Mouse (Mus musculus) naive thymus-derived CD4-positive, alpha-beta T cell, adult 2 months (primary cell): ENCODE measurements around the gene Tuba1c.
"Not testable (repeated sequence)": the region's sequence is repeated elsewhere in the genome, so short reads cannot be mapped to it uniquely, and the experiment has no call there.

ENCODE experiments used
- DNase-seq: peaks from one replicate; pipeline ENCODE4 v3.0.0-alpha.2; 2011; ENCODE audit warnings: low read depth

The Tuba1c gene

DNA sequence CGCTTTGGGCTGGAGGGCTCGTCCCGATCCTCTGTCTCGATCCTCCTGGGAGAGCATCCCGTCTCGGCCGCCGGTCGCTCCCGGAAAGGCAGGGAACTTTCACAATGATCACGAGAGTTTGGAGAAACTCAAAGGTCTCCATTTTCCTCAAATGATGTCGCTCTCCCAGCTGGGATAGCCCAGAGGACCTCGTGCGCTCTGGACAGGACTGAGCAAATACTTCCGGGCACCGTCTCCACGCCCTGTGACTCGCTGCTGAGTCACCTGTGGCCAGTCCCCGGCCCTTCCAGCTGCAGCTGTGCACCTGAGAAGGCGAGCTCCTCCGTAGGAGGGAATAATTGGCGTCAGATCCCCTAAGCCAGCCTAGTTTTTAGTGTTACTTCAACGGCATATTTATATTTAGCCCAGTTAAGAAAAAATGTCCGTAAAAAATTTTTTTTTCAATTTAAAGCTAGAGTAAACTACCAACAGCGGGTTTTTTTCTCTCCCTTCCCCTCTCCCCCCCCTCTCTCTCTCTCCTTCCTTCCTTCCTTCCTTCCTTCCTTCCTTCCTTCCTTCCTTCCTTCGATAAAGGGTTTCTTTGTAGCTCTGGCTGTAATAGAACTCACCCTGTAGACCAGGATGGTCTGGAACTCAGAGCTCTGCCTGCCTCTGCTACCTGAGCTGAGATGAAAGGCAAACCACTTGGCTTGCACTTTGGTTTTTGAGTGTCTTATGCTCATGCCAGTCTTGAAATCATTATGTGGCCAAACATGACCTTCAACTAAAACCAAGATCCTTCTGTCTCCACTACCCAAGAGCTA, 1.1 kb downstream of the Tuba1c start:
- DNase-seq = no peak

DNA sequence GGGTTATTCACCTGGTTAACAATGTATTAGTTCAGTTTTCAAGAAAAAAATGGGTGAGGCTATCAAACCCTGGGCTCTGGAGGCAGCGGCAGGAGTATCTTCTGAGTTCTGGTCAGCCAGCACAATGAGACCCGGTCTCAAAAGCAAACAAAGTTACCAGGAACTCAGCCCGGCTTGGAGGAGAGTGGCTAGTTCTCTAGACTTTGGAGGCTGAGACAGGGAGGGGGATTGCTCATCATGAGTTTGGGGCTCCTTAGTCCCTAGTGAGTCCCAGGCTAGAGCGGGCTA, 1.6 kb downstream of the Tuba1c start:
- DNase-seq = no peak

- DNase-seq = no peak
These were observed 2.5 kb downstream of the Tuba1c start for GRCm38 (mm10) chr15:99032041-99032725.

- no peak for DNase-seq
These were observed 3.1 kb downstream of the Tuba1c start for GRCm38 (mm10) chr15:99032726-99033250.

DNA sequence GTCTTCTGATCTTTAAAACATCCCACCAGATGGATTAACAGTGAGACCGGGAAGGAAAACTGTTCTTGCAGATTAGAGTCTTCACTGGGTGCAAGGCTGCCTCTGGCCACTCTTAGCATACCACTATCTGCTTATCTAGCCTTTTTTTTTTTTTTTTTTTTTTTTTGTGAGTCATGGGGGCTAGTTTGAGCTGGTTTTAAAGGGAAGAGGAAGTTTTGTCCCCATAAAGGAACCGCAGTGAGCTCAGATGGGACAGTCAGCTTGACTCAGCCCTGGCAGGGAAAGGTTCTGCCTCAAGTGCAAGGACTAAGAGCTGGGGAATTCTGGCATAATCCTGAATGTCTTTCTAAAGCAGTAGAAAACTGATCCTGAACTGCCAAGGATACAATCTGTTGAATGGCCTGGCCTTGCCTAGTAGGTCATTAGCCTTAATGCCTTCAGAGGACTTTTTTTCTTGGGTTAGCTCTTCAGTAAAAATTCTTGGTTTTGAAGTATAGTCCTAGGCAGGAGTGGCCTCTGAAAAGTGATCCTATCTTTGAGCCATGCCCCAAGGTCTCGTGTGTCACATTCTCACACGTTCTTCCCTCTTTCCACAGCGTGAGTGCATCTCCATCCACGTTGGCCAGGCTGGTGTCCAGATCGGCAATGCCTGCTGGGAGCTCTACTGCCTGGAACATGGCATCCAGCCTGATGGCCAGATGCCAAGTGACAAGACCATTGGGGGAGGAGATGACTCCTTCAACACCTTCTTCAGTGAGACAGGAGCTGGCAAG, 4.0 kb downstream of the Tuba1c start:
- no peak for DNase-seq

DNA sequence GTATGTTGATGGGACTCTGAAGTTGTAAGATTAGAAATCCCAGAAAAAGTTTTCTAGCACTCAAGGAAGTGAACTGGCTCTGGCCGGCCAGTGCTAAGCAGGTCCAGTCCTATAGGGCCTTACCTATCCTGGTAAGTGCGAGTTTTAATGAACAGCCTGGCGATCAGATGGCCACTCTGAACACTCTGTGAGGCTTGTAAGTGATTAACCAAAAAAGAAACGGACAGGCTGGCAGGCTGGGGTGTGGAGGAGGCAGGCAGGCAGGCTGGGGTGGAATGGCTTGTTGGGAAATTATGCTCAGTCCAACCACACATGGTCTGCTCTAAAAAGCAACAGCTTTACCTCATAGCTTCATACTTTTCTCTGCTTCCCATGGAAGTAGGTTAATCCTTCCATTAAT, 5.7 kb downstream of the Tuba1c start:
- DNase-seq = no peak

GRCm38 (mm10) chr15:99036249-99036905, 6.7 kb downstream of the Tuba1c start:
- DNase-seq = no peak

DNA sequence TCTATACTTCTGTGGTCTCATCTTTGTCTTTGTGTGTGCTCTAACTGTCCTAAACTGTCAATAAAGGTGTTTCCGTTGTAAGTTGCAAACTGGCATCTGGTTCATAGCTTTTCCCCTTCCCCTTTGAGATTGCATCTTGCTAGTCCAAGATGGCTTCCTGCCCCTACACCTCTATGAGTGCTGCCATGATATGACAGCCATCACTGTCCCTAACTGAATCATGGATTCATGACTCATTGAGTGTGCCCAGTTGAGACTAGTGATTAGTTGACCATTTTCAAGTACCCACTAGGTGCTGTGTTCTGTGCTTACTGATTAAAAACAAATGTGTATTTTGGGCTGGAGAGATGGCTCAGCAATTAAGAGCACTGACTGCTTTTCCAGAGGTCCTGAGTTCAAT, 8.3 kb downstream of the Tuba1c start:
- DNase-seq = no peak

DNA sequence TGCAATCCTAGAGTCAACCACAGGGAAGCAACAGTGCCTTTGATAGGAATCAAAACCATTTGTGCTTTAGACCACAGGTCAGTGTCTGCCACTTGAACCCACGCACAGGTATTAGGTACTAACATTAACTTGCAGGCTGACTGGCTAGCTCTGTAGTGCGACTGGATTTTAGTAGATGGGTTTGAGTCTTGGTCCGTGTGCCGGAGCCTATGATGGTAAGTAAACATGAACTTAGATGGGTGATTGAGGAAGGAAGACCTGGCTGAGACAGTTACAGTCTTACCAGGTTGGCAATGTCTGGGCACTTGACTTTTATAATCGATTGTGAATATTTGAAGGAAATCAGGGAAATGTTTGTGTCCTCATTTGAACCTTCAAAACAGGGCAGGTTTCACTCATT, 9.1 kb downstream of the Tuba1c start:
- no peak for DNase-seq

DNA sequence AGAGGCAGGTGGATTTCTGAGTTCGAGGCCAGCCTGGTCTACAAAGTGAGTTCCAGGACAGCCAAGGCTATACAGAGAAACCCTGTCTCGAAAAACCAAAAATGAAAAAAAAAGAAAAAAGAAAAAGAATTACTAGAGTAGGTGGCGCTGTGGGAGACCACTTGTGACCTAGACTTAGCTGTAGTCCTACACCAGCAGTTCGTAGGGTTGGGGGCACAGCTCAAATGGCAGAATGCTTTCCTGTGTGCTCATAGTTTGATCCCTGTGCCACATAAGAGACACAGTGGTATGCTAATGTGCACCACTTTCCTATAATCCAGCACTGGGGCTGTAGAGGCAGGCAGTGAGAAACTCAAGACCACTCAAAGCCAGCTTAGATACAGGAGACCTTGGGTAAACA, 9.6 kb downstream of the Tuba1c start:
- DNase-seq = no peak

DNA sequence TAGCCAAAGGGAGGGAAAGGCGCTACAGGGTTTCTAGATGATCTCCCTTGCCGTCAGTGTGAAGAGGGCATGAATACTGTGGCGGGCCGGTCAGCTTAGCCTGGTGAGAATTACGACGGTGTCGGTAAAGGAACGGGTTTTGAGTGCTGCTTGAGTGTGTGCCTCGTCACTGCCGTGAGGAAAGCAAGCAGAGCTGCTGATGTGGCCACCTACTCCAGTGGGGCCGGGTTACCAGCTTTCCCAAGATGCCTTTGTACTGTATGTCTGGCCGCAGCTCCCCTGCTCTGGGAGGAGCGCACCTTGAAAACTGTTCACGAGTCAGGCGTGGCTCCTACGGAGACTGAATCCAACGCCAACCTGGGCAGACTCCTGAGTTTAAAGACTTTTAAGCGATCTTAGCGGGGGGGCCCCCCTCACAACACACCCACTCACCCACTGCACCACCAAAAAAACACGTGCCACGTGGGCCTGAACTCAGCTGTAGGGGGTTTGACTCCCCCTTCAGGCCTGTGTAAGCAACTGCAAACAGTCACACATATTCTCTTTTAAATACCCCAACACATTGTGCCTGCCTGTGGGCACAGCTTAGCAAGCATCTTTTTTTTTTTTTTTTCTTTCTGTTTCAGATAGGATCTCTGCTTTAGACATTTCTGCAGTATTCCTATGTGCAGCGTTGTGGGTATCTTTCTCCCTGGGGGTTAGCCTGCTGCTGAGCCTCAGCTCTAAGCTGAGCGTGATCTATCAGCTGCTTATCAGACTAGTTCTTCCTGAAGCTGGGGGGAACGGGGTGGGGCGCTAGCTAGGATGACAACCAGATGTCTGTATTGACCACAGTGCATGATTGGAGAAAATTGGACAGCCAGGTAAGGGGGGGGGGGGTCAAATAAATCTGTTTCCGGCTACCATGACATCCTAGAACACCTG, 10.6 kb downstream of the Tuba1c start:
- no peak for DNase-seq

DNA sequence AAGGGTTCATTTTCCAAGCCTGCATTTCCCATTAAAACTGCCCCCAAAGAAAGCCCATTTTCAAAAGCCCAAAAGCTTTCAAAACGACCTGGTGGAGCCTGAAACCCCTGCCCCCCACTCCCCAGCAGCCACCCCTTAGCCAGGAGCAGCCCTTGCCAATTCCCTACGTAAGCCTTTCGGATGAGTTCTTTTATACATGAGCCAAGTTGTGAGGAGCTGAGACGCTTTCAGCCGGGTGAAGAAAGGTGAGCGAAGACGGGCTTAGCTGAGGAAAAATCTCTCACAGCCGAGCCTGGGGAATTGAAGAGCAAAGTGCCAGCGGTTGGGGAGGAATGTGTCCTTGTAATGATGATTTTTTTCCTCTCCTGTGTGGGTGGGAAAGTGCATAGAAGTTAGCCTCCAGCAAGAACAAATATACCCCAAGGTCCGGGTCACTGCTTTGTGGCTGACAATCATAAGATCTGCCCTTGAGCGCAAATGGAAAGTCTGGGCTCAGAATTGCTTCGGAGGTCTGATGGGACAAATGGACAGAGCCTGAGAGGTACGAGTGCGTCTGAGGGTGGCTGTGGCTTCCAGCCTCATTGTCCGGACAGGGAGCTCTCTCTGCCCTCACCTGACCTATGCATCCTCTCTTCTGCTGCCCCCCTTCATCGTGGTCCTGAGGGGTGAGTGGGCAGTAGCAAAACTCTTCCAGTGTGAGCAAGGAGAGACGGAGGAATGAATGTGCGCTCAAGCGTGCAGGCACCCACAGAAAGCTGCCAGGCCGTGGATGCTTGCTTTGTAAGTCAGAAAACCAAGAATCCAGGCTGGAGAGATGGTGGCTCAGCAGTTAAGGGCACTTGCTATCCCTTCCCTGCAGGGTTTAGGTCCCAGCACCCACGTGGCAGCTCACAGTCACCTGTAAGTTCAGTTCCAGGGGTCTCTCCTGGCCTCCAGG, 11.5 kb downstream of the Tuba1c start:
- DNase-seq = no peak

DNA sequence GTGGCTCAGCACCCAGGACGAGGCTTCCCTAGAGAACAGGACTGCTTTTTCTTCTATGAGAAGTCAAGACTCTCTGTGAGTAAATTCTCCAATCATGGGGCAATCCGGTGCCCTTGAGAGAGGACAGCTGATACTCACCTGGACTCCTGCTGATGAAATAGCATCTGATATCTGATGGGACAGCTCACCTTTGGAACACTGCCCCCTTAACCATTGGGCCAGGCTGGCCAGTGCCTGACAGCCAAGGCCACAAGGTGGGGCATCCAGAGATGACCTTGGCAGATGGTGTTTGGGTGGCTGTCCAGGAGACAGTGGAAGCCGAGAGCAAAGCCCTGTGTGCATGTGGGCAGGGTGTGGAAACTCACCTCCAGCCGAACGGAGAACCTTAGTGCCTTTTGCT, 12.6 kb downstream of the Tuba1c start:
- DNase-seq = no peak

DNA sequence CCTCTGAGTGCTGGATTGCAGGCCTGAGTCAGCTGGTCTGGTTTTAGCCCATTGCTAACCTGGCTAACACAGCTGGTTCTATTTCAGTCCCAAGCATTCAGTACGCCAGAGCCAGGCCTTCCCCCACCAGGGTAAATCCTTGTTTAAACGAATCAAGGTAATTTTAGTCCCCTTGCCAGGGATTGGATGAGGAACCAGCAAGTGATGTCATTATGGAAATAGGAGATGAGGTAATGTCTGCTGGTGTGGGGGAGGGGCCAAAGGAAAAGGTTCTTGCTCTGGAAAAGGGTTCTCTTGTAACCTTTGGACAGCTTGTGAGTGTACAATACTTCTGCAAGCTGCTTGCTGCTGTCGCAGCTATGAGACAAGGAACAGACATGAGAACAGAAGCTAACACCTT, 15.2 kb downstream of the Tuba1c start:
- no peak for DNase-seq

- not testable (repeated sequence) for DNase-seq
These were observed 16.0 kb downstream of the Tuba1c start for GRCm38 (mm10) chr15:99045734-99046133.

GRCm38 (mm10) chr15:99049473-99050253, 20.0 kb downstream of the Tuba1c start:
- peak; percentile 83 for DNase-seq

DNA sequence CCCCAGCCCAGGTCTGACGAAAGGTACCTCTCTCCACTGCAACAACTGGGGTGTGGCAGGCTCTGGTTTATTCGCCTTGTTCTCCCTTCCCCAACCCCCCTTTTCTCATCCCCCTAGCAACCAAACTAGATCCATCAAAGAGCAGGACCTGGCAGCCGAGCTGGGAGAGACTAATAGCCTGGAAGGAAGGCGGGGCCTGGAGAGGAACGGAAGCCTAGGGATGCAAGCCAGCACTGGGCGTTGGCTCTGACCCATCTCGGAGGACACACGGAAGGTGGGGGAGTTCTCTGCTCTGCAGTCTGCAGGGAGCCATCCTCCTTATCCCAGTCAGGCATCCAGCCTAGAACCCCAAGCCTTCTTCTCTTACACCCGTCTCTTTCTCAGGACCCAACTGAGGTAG, 23.7 kb downstream of the Tuba1c start:
- DNase-seq = no peak

GRCm38 (mm10) chr15:99055040-99055439, 25.3 kb downstream of the Tuba1c start, which contains the start of gene Prph:
Gene Prph (plus strand): TSS chr15:99055174.
- no peak for DNase-seq

DNA sequence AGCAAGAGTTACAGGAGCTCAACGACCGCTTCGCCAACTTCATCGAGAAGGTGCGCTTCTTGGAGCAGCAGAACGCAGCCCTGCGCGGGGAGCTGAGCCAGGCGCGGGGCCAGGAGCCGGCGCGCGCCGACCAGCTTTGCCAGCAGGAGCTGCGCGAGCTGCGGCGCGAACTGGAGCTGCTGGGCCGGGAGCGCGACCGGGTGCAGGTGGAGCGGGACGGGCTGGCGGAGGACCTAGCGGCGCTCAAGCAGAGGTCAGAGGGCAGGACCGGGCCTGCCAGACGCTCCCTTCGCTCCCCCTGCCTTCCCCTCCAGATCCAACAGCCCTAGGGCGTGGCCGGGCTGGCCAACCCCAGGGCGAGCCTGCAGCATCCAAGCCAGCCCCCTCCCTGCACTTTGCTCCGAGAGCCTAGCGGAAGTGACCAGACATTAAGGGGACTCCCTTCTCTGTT, 25.8 kb downstream of the Tuba1c start:
- DNase-seq = peak; percentile 40
